Mouse (Mus musculus): ENCODE measurements around the gene Cdc42.

- TF ChIP-seq CTCF (IDR thresholded peaks at IDR 0.05; ENCODE audit: control insufficient read depth, insufficient read depth, insufficient replicate concordance, low read depth, low read length) = no peak
- no peak for TF ChIP-seq POLR2A (IDR thresholded peaks at IDR 0.05; ENCODE audit: control insufficient read depth, low read depth, low read length)
Observed at GRCm38 (mm10) chr4:137365356-137366062, 8.0 kb upstream of the Cdc42 start.

All from testis, adult 2 months (tissue).